Mouse (Mus musculus): ENCODE data around the gene Ccdc51. TPM values are rescaled to one million over a fixed set of nuclear protein-coding genes. Genes with fewer than 3 reads are reported as not detected.

The Ccdc51 gene
- polyA plus RNA-seq, 1 experiment from 2014 or later: 12.8 TPM

Other genes with a start within 250 kb of the Ccdc51 start
- 11.3 and 12.5 TPM in 2 replicates for gene Slc26a6, start 229.2 kb upstream of the Ccdc51 start, polyA plus RNA-seq (2015; fragmentation: Nextera tagmentation; extraction: Ambion mirVana)
- 0.46 TPM in 1 of 2 replicates, not detected in the other for gene Tmem89, start 167.9 kb upstream of the Ccdc51 start, polyA plus RNA-seq (2015; fragmentation: Nextera tagmentation; extraction: Ambion mirVana)
- 366 and 383 TPM in 2 replicates for gene Uqcrc1, start 145.9 kb upstream of the Ccdc51 start, polyA plus RNA-seq (2015; fragmentation: Nextera tagmentation; extraction: Ambion mirVana)
- 1.7 and 1.8 TPM in 2 replicates for gene Col7a1, start 128.9 kb upstream of the Ccdc51 start, polyA plus RNA-seq (2015; fragmentation: Nextera tagmentation; extraction: Ambion mirVana)
- not detected in 2 replicates for gene Ucn2, start 96.5 kb upstream of the Ccdc51 start, polyA plus RNA-seq (2015; fragmentation: Nextera tagmentation; extraction: Ambion mirVana)
- gene Pfkfb4, start 90.7 kb upstream of the Ccdc51 start, polyA plus RNA-seq (2015; fragmentation: Nextera tagmentation; extraction: Ambion mirVana): 24.4 and 30.6 TPM in 2 replicates
- 43.7 and 44.3 TPM in 2 replicates for gene Shisa5, start 43.9 kb upstream of the Ccdc51 start, polyA plus RNA-seq (2015; fragmentation: Nextera tagmentation; extraction: Ambion mirVana)
- gene Trex1, start 22.8 kb upstream of the Ccdc51 start, polyA plus RNA-seq (2015; fragmentation: Nextera tagmentation; extraction: Ambion mirVana): 13.6 and 14.5 TPM in 2 replicates
- gene Atrip, start 8.4 kb upstream of the Ccdc51 start, polyA plus RNA-seq (2015; fragmentation: Nextera tagmentation; extraction: Ambion mirVana): 31.0 and 31.7 TPM in 2 replicates
- 724 and 757 TPM in 2 replicates for gene Tma7, start 94 bp downstream of the Ccdc51 start, polyA plus RNA-seq (2015; fragmentation: Nextera tagmentation; extraction: Ambion mirVana)
- 28.2 and 33.3 TPM in 2 replicates for gene Plxnb1, start 12.9 kb downstream of the Ccdc51 start, polyA plus RNA-seq (2015; fragmentation: Nextera tagmentation; extraction: Ambion mirVana)
- not detected in 2 replicates for gene Fbxw21, start 79.5 kb downstream of the Ccdc51 start, polyA plus RNA-seq (2015; fragmentation: Nextera tagmentation; extraction: Ambion mirVana)
- gene Fbxw13, start 113.5 kb downstream of the Ccdc51 start, polyA plus RNA-seq (2015; fragmentation: Nextera tagmentation; extraction: Ambion mirVana): not detected in 2 replicates
- gene Fbxw20, start 152.3 kb downstream of the Ccdc51 start, polyA plus RNA-seq (2015; fragmentation: Nextera tagmentation; extraction: Ambion mirVana): not detected in 2 replicates
- not detected in 2 replicates for gene Fbxw14, start 205.2 kb downstream of the Ccdc51 start, polyA plus RNA-seq (2015; fragmentation: Nextera tagmentation; extraction: Ambion mirVana)